Mouse (Mus musculus) effector memory CD4-positive, alpha-beta T cell, adult 5 months (primary cell): ENCODE results near the gene Mlycd. TPM values are rescaled to one million over a fixed set of nuclear protein-coding genes. Genes with fewer than 3 reads are reported as not detected.

Experiments
- polyA plus RNA-seq: library from polyadenylated mRNA; unstranded; fragments of 100-300 nt; shearing (Covaris generic); gene quantifications from one replicate; pipeline ENCODE4 v1.2.1, GENCODE M21; 2017

Gene Mlycd
- 13.0 TPM for polyA plus RNA-seq

DNA sequence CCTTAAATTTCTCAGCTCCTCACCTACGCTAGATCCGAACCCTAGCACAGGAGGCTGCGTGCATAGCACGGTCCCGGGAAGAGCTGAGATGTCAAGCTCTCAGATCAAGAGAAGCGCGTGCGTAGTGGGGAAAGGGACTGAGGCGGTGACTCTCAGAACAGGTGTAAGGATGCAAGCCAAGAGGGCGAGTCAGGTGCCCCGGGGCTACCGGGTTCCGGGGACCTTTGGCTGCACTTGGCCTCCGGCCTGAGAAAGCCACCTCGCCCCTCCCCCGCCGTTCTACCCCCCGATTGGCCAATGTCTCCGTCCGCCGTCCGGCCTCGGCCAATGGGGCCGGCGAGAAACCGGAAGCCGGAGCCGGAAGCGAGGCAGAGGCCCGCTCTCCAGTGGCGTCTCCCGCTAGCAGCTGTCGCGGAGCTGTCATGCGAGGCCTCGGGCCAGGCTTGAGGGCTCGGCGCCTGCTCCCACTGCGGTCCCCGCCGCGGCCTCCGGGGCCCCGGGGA is at the start of gene Mlycd:
TSS of gene Mlycd (plus strand) at position 355 of the 503 bp plus-strand sequence.

DNA sequence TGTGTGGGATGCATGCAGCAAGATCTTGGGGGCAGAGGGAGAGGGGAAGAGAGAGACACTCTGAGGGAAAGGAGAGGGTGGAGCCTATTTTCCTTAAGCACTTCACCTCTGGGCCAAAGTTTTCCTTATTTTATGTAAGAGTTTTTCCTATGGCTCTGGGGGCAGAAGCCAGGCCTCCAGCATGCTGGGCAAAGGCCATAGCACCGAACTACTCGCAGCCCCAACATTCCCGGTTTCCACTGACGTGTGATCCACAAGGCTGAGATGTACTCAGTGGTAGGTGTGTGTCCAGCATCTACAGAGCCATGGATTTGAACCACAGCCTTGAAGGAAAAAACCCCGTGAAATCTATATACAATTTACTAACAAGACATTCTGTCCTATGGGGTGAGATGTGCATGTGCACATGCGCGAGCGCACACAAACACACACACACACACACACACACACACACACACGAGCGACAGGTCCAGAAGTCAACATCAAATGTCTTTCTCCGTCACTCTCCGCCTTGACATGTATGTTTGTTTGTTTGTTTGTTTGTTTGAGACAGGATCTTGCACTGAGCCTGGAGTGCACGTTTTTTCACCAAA is 39.0 kb downstream of the Mlycd start, which contains the start of gene Osgin1:
TSS of gene Osgin1 (plus strand) at position 543 of the 593 bp plus-strand sequence.

GRCm38 (mm10) chr8:119446211-119446989 is 51.7 kb downstream of the Mlycd start, which contains the start of gene Necab2:
Gene Necab2, plus strand, starts transcription at chr8:119446719.

Other genes starting within 250 kb of the Mlycd start
- 89.0 TPM for gene Hsbp1, start 50.4 kb upstream of the Mlycd start, polyA plus RNA-seq
- gene Osgin1, start 39.2 kb downstream of the Mlycd start, polyA plus RNA-seq: 10.5 TPM
- gene Necab2, start 51.8 kb downstream of the Mlycd start, polyA plus RNA-seq: not detected
- 0.31 TPM for gene Slc38a8, start 106.8 kb downstream of the Mlycd start, polyA plus RNA-seq
- gene Mbtps1, start 163.9 kb downstream of the Mlycd start, polyA plus RNA-seq: 76.4 TPM
- 71.7 TPM for gene Hsdl1, start 180.3 kb downstream of the Mlycd start, polyA plus RNA-seq
- gene Dnaaf1, start 180.4 kb downstream of the Mlycd start, polyA plus RNA-seq: not detected
- 20.1 TPM for gene Taf1c, start 210.3 kb downstream of the Mlycd start, polyA plus RNA-seq
- gene Adad2, start 217.9 kb downstream of the Mlycd start, polyA plus RNA-seq: not detected
- not detected for gene Kcng4, start 240.8 kb downstream of the Mlycd start, polyA plus RNA-seq